Mouse (Mus musculus) liver, embryonic 11.5 days (tissue): ENCODE measurements at regions not wholly inside any gene's neighbourhood (a gene's known extent, or its start where the extent isn't known, plus 50 kb on each side); places are given as distances from the start of the nearest gene placed in this dataset.

Experiments used
- ATAC-seq: fragments of 200-750 bp; cut with Nextera tagmentation; replicated peaks from 2 replicates; pipeline ENCODE4 v1.8.0; 2017; ENCODE audit warnings: moderate number of reproducible peaks, mild to moderate bottlenecking, moderate TSS enrichment, moderate library complexity; ENCODE audit not compliant: low FRiP score
- DNase-seq: peaks from one replicate; pipeline ENCODE4 v3.0.0-alpha.2; 2017; ENCODE audit warnings: low spot score
- H3K27ac ChIP-seq: fragments of 300-500 bp; sonication (generic); 2 replicates; pipeline ENCODE4 v1.5.1; 2014; ENCODE audit warnings: mild to moderate bottlenecking, low read depth, low read length, control low read depth
- H3K27me3 ChIP-seq: fragments of 300-500 bp; sonication (generic); replicated peaks from 2 replicates; pipeline ENCODE4 v1.6.1; 2014; ENCODE audit warnings: low read length, mixed read lengths; ENCODE audit not compliant: control insufficient read depth, insufficient read depth
- H3K36me3 ChIP-seq: fragments of 300-500 bp; sonication (generic); 2 replicates; pipeline ENCODE4 v1.6.1; 2014; ENCODE audit warnings: mild to moderate bottlenecking, low read length, moderate library complexity, mixed read lengths; ENCODE audit not compliant: control insufficient read depth, insufficient read depth
- H3K4me1 ChIP-seq: fragments of 300-500 bp; sonication (generic); replicated peaks from 2 replicates; pipeline ENCODE4 v1.6.1; 2014; ENCODE audit warnings: low read length, mixed read lengths; ENCODE audit not compliant: control insufficient read depth, insufficient read depth
- H3K4me2 ChIP-seq: fragments of 300-500 bp; sonication (generic); 2 replicates; pipeline ENCODE4 v1.6.1; 2014; ENCODE audit warnings: mild to moderate bottlenecking, control low read depth, moderate library complexity
- H3K4me3 ChIP-seq: fragments of 300-500 bp; sonication (generic); 2 replicates; pipeline ENCODE4 v1.5.1; 2014; ENCODE audit warnings: low read depth, low read length, control low read depth
- H3K9ac ChIP-seq: fragments of 300-500 bp; sonication (generic); 2 replicates; pipeline ENCODE4 v1.6.1; 2014; ENCODE audit warnings: low read depth, low read length, control low read depth
- H3K9me3 ChIP-seq: fragments of 300-500 bp; sonication (generic); 2 replicates; pipeline ENCODE4 v1.6.1; 2016; ENCODE audit warnings: low read length, inconsistent platforms, mixed read lengths; ENCODE audit not compliant: control insufficient read depth
- WGBS: fragments of 180-500 bp; shearing (Covaris S2); extraction: QIAGEN DNeasy Blood & Tissue Kit; methylation state at CpG from one replicate; pipeline ENCODE4 v1.1.7; 2014; 5-methylcytosine and 5-hydroxymethylcytosine counted together

- H3K4me3 ChIP-seq, result no peak overlapping the region
- WGBS, result 78% methylated on average over 15 of the region's 15 CpGs
- no peaks in the 10 kb centered on the region for H3K9me3 ChIP-seq
- H3K9ac ChIP-seq, result no peak overlapping the region
- no peak overlapping the region for H3K27ac ChIP-seq
- H3K4me1 ChIP-seq, result peaks cover 7% of the 10 kb centered on the region
- DNase-seq, result no peak
- no peaks in the 10 kb centered on the region for H3K36me3 ChIP-seq
- no peak for ATAC-seq
- H3K27me3 ChIP-seq, result no peaks in the 10 kb centered on the region
- H3K4me2 ChIP-seq, result no peak overlapping the region
Observed at GRCm38 (mm10) chr17:35771656-35772405, 49.7 kb upstream of the Ier3 start.
